Mouse (Mus musculus): ENCODE results near the gene Phkg2. TPM values are rescaled to one million over a fixed set of nuclear protein-coding genes. Genes with fewer than 3 reads are reported as not detected.
"Not testable (repeated sequence)": the region's sequence is repeated elsewhere in the genome, so short reads cannot be mapped to it uniquely, and the experiment has no call there.

The Phkg2 gene
- polyA plus RNA-seq, 2 experiments from 2014 or later: 109 to 138 TPM

DNA sequence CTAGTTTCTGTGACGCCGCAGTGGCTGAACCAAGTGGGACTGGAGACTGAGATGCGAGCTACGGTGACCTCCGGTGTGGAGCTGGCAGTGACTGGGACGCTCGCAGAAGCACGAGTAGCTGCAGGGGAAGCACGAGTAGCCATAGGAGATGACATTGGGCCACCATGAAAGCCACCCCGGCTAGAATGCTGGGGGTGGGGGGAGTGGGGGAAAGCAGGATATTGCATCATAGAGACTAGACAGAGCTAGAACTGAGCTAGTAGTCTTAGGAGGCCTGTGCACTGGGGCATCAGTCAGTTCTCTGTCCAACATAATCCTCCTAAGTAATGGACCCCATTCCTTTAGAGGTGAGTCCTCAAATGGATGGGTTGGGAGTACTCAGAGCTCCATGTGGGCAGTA, 31.1 kb downstream of the Phkg2 start:
- ATAC-seq: no peak

DNA sequence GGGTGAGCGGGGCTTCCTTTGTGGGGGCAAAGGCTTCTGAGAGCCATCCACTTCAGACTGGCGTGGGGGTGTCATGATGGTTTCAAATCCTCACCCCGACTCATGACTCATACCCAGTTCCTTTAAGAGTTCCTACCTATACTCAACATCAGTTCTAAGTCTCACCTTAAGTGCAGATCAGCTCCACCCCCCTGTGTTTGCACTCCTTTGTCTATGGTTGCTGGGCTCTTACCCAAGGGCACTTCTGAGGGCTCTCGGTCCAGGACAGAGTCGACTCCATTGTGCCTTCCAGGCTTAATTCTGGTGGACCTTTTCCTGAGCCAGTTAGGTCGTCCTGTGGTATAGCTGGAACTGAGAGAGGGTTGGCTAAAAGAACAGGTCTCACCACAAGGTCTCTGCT, 34.0 kb downstream of the Phkg2 start:
- ATAC-seq: no peak

DNA sequence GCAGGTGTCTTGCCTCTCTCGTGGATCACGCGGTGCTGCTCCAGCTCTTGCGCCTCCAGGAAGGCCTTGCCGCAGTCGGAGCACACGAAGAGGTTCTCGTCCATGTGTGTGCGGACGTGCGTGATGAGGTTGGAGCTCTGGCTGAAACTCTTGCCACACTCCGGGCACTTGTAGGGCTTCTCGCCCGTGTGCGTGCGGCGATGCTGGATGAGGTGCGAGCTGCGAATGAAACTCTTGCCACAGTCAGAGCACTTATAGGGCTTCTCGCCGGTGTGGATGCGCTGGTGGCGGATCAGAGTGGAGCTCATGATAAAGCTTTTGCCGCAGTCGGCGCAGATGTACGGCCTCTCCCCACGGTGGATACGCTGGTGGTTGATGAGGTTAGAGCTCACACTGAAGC, 37.9 kb downstream of the Phkg2 start:
- ATAC-seq: no peak

DNA sequence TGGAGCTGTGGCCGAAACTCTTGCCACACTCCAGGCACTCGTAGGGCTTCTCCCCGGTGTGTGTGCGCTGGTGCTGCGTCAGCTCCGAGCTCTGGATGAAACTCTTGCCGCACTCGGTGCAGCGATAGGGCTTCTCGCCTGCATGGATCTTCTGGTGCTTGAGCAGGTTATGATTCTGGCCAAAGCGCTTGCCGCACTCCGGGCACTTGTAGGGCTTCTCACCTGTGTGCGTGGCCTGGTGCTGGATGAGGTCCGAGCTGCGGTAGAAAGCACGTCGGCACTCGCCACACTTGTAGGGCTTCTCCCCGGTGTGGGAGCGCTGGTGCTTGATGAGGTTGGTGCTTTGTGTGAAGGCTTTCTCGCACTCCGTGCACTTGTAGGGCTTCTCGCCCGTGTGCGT, 38.4 kb downstream of the Phkg2 start:
- no peak for ATAC-seq

DNA sequence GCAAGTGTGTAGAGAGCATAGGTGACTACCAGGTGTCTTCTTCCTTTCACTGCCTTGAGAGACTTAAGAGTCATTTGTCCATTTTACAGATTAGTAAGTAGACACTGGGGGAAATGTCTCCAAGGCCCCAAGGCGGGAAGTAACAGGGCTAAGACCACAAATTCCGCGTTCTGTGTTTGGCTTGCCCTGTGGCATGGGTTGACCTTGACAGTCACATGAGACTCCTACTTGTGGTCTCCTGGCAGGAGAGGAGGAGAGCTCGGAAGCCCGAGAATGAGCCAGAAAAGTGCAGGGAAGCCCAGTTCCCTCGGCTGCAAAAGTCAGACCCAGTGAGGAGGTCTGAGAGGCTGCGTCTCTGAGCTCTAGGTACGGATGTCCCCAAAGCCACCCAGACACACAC, 40.4 kb downstream of the Phkg2 start:
- no peak for ATAC-seq

DNA sequence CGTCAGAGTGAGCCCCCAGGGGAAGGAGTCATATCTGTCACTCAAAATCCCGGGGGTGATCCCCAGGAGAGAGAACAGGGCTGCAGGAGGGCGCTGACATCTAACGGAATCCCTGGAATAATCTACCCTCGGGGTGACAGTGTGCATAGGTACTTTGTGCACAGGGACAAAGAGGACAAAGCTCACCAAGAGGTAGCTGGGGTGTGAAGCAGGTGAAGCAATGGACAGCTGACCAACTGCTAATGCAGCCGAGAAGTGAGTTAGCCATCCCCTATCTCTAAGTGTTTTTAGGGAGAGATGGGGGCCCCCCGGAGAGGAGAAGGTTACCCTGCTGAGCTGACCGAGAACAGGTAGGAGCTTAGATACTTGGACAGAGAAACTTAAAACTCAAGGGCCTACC, 41.0 kb downstream of the Phkg2 start:
- ATAC-seq: no peak

DNA sequence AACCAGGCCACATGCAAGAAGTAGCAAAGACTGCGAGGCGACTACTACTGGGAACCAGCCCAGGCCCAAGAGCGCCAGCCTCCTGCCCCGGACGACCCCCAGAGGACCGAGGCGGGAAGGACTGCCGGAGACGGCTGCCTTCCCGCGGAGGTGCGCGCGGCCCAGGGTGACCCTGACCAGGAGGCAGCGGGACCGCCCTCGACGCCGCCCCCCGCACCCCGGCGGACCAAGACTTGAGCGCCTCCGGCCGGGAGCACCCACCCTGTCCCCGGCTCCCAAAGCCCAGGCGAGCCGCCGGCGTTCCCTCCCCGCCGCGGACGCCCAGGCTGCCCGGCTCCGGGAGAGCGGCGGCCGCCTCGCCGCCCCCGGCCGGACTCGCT, 41.4 kb downstream of the Phkg2 start:
- no peak for ATAC-seq

DNA sequence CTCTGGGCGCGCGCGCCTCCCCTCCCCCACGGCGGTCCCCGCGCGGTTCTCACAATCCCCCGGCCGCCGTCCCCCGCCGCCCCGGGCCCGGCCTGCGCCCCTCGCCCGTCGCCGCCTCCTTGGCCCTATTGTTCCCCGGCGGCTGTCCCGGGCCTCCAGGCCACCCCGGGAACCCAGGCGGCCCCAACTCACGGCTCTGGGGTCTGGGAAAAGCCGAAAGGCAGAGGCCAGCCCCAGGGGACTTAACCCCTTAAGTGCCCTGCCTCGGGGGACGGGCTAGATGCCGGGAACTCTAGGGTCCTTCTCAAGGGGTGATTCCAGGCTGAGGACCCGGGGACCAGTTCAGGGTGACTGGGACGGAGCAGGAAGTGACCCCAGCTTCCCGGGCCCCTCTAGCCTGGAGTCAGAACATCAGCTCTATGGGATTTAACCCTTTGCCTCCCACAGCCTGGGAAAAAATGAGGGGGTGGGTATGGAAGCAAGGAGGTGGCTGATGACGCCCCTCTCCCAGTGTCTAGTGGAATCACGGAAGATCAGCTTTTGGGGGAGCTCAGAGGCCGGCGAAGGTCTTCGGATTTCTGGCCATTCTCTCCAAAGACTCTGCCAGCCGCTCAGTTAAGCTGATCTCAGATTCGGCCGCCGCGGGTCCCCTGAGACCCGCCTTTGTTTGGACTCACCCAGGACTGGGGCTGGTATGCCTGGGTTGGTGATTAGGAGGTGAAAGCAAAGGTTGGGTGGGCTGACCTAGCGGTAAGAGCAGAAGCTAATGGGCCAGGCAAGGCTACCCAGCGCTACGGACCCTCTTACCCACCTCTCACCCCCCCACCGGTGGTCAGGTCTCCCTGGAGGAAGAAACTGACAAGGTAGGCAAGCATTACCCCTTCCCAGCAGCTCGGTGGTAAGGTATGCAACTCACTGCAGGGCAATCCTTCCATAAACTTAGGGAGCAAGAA, 42.0 kb downstream of the Phkg2 start, which contains the start of gene Zfp629:
Gene Zfp629 (minus strand): TSS at position 907 of the 953 bp plus-strand sequence.
- ATAC-seq: no peak

DNA sequence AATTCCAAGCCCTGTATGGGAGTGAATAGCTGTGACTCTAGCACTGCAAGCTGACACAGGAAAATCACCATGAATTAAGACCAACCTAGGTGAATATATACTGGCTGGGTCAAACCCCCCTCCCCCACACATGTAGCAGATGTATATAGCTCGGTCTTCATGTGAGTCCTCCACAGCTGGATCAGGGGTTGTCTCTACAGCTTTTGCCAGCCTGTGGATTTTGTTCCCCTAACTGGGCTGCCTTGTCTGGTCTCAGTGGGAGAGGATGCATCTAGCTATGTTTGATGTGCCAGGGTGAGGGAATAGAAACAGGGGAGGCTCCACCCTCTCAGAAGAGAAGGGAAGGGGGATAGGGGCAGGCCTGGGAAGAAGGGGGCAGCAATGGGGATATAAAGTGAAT, 43.2 kb downstream of the Phkg2 start:
- no peak for ATAC-seq

DNA sequence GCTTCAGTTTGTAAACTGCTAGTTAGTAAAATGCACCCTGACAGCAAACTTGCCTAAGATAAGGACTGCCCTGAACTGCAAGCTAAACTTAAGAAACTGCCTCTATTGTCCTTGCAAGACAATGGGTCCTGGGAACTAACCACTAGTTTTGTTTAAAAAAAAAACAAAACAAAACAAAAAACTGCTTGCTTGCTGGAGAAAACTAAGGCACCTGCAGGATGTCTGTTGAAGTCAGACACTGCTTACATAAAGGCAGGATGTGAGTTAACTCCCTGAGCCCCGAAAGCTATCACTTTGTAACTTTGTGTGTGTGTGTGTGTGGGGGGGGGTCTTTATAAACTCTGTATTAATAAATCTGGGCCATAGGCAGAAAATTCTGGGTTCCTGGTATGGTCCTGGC, 43.7 kb downstream of the Phkg2 start:
- ATAC-seq: no peak

DNA sequence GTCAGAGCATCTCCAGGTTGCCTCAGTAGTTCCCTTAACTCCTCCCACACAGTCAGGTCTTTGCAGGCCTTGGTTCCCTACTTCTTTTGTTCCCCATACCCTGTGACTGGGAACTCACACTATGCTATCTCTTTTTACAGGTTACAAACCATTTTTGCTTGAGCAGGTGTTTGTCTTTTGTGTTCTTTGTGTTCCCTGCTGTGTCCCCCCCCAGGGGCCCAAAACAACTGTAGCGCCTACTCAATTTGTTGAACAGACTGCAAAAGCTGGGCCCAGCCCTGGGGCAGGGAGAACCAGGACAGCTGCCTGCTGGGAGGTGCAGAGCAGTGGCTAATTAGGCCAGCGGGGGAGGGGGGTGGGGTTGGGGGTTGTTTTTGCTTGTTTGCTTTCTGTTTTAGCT, 44.8 kb downstream of the Phkg2 start:
- ATAC-seq: no peak

DNA sequence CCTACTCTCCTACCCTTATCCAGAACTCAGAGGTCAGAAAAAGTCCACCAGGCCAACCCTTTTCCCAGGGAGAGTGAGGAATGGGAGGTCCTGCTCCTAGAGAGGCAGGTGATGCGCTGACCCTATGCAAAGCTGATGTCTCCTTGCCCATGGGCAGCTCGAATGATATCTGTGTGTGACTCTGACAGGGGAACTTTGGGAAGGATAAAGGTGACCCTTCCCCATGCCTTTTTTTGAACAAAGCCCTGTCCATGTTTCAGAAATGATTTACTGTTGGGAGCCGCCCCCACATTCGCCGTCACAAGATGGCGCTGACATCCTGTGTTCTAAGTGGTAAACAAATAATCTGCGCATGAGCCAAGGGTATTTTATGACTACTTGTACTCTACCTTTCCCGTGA, 45.3 kb downstream of the Phkg2 start:
- not testable (repeated sequence) for ATAC-seq

DNA sequence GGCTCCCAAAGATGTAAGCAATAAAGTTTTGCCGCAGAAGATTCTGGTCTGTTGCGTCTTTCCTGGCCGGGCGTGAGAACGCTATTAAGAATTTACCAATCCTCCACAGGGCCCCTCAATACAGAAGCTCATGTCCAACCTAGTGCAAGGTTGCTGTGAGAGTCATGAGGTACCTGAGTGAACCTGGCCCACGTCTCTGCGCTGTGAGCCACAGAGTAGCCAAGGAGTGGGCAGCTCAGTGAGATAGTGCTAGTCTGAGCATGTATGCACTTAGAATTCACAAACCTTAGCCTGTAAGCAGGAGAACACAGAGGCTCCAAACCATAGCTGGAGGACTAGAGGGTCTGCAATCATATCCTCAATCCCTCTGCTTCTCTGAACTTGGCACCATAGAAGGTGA, 52.9 kb downstream of the Phkg2 start:
- no peak for ATAC-seq

DNA sequence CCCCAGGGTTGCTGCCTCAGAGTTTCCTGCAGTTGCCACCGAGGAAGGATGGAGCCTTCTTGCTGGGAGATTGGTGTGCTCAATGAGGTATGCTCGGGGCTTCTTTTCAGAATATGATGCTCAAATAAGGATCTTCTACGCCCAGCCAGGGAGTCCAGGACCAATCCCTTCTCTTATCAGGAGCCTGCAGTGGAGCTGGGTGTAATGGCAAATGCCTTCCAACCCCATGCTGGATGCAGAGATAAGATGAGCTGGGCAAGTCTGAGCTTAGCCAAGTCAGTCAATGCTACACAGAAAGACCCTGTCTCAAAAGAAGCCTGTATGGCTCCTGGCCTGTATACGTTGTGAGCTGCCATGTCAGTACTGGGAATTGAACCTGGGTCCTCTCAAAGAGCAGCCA, 53.3 kb downstream of the Phkg2 start:
- ATAC-seq: no peak

DNA sequence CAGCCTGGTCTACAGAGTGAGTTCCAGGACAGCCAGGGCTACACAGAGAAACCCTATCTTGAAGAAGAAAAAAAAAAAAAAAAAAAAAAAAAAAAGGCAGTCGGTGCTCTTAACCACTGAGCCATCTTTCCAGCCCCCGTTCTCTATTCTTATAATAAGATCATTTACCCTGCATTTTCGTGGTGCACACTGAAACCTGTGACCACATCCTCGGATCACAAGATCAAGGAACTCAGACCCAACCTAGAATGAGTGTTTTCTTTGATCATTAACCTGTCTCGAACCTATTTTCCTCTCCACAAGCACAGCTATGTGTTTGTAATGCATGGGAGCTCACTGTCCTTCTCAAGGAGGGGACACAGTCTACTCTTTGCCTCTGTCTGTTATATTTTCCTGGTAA, 55.5 kb downstream of the Phkg2 start:
- peak; percentile 86 for ATAC-seq

DNA sequence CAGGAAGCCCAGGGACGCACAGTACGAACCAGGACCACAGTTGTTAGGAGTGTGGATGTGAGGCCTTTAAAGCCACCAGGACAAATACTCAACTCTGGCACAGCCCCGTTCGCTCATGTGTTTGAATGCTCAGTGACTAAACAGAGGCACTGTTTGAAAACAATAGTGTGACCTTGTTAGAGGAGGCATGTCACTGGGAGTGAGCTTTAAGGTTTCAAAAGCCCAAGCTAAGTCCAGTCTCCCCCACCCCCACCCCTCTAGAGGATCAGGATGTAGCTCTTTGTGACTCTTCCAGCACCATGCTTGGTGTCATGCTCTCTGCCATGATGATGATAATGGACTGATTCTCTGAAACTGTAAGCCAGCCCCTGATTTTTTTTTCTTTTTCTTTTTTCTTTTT, 58.3 kb downstream of the Phkg2 start:
- ATAC-seq: no peak

Other genes starting within 250 kb of the Phkg2 start
- gene Zfp768, start 227.8 kb upstream of the Phkg2 start, polyA plus RNA-seq (2017; shearing (Covaris generic)): not detected
- gene Zfp747, start 197.3 kb upstream of the Phkg2 start, polyA plus RNA-seq (2017; shearing (Covaris generic)): 10 to 100 TPM; 12.7 to 17.6 TPM
- gene 9130019O22Rik, start 186.2 kb upstream of the Phkg2 start, polyA plus RNA-seq (2017; shearing (Covaris generic)): 1 to 10 TPM; 7.3 to 9.9 TPM
- 1 to 10 TPM; 3.2 to 5.5 TPM for gene E430018J23Rik, start 179.7 kb upstream of the Phkg2 start, polyA plus RNA-seq (2017; shearing (Covaris generic))
- 1 to 10 TPM; 6.0 to 9.1 TPM for gene Zfp764, start 166.5 kb upstream of the Phkg2 start, polyA plus RNA-seq (2017; shearing (Covaris generic))
- 10 to 100 TPM; 16.0 to 18.9 TPM for gene Zfp688, start 151.3 kb upstream of the Phkg2 start, polyA plus RNA-seq (2017; shearing (Covaris generic))
- 1 to 10 TPM; 5.6 to 7.9 TPM for gene Zfp689, start 124.2 kb upstream of the Phkg2 start, polyA plus RNA-seq (2017; shearing (Covaris generic))
- gene Prr14, start 113.7 kb upstream of the Phkg2 start, polyA plus RNA-seq (2017; shearing (Covaris generic)): 100 to 1,000 TPM; 181 to 236 TPM
- 10 to 100 TPM; 22.9 to 24.0 TPM for gene Fbrs, start 94.1 kb upstream of the Phkg2 start, polyA plus RNA-seq (2017; shearing (Covaris generic))
- 10 to 100 TPM in 1 of 2 experiments, 1 to 10 TPM in 1; 9.1 to 11.4 TPM for gene Srcap, start 61.4 kb upstream of the Phkg2 start, polyA plus RNA-seq (2017; shearing (Covaris generic))
- 10 to 100 TPM; 29.9 to 31.9 TPM for gene Gm42715, start 53.8 kb upstream of the Phkg2 start, polyA plus RNA-seq (2017; shearing (Covaris generic))
- 10 to 100 TPM; 39.7 to 91.0 TPM for gene Tmem265, start 11.9 kb upstream of the Phkg2 start, polyA plus RNA-seq (2017; shearing (Covaris generic))
- under 1 TPM; 0.56 to 0.70 TPM for gene Ccdc189, start 15.3 kb downstream of the Phkg2 start, polyA plus RNA-seq (2017; shearing (Covaris generic))
- gene Rnf40, start 15.4 kb downstream of the Phkg2 start, polyA plus RNA-seq (2017; shearing (Covaris generic)): 10 to 100 TPM; 26.3 to 45.6 TPM
- gene Zfp629, start 42.5 kb downstream of the Phkg2 start, polyA plus RNA-seq (2017; shearing (Covaris generic)): under 1 TPM; 0.16 to 0.56 TPM
- gene Bcl7c, start 135.6 kb downstream of the Phkg2 start, polyA plus RNA-seq (2017; shearing (Covaris generic)): 1 to 10 TPM; 3.2 to 5.5 TPM
- not detected for gene Ctf1, start 139.4 kb downstream of the Phkg2 start, polyA plus RNA-seq (2017; shearing (Covaris generic))
- not detected for gene Ctf2, start 158.8 kb downstream of the Phkg2 start, polyA plus RNA-seq (2017; shearing (Covaris generic))
- gene Fbxl19, start 171.2 kb downstream of the Phkg2 start, polyA plus RNA-seq (2017; shearing (Covaris generic)): under 1 TPM; 0.12 to 0.62 TPM
- 10 to 100 TPM; 12.8 to 15.4 TPM for gene Orai3, start 196.5 kb downstream of the Phkg2 start, polyA plus RNA-seq (2017; shearing (Covaris generic))
- gene Setd1a, start 203.3 kb downstream of the Phkg2 start, polyA plus RNA-seq (2017; shearing (Covaris generic)): 1 to 10 TPM; 5.8 to 6.6 TPM
- under 1 TPM; 0.65 to 0.99 TPM for gene Gm49388, start 212.3 kb downstream of the Phkg2 start, polyA plus RNA-seq (2017; shearing (Covaris generic))
- gene Hsd3b7, start 227.3 kb downstream of the Phkg2 start, polyA plus RNA-seq (2017; shearing (Covaris generic)): 1 to 10 TPM; 3.9 to 6.8 TPM